Mouse (Mus musculus) liver, adult 2 months (tissue): ENCODE measurements at regions not wholly inside any gene's neighbourhood (a gene's known extent, or its start where the extent isn't known, plus 50 kb on each side); places are given as distances from the start of the nearest gene placed in this dataset.

Experiments
- DNase-seq: peaks from one replicate; pipeline ENCODE4 v3.0.0-alpha.2; 2011; ENCODE audit warnings: low read depth, low spot score; ENCODE audit errors: extremely low read depth
- H3K27ac ChIP-seq: fragments of 200-500 bp; replicated peaks from 2 replicates; pipeline ENCODE4 v1.5.1; 2012; ENCODE audit warnings: low read depth, mild to moderate bottlenecking, control low read depth, inconsistent platforms, low read length; ENCODE audit not compliant: insufficient read depth
- H3K27me3 ChIP-seq: fragments of 200-500 bp; 2 replicates; pipeline ENCODE4 v1.6.1; 2012; ENCODE audit warnings: mild to moderate bottlenecking, moderate library complexity, low read length, inconsistent platforms; ENCODE audit not compliant: control insufficient read depth, insufficient read depth
- H3K36me3 ChIP-seq: fragments of 200-500 bp; 2 replicates; pipeline ENCODE4 v1.6.1; 2012; ENCODE audit warnings: low read length, inconsistent platforms; ENCODE audit not compliant: control insufficient read depth, insufficient read depth
- H3K4me1 ChIP-seq: fragments of 200-500 bp; 2 replicates; pipeline ENCODE4 v1.6.1; 2011; ENCODE audit warnings: low read length; ENCODE audit not compliant: control insufficient read depth, insufficient read depth
- H3K4me3 ChIP-seq: fragments of 200-500 bp; 2 replicates; pipeline ENCODE4 v1.5.1; 2011; ENCODE audit warnings: low read depth, mild to moderate bottlenecking, control low read depth, low read length, moderate library complexity; ENCODE audit not compliant: insufficient read depth
- H3K79me2 ChIP-seq: fragments of 200-500 bp; 2 replicates; pipeline ENCODE4 v1.6.1; 2012; ENCODE audit warnings: inconsistent platforms, mild to moderate bottlenecking, low read length, moderate library complexity; ENCODE audit not compliant: control insufficient read depth, insufficient read depth
- H3K9ac ChIP-seq: fragments of 200-500 bp; 2 replicates; pipeline ENCODE4 v1.6.1; 2012; ENCODE audit warnings: low read depth, mild to moderate bottlenecking, control low read depth, inconsistent platforms, low read length
- CTCF ChIP-seq: fragments of 200-500 bp; IDR thresholded peaks from 2 replicates; pipeline ENCODE4 v1.5.1; 2011; ENCODE audit warnings: low read depth, low read length, control low read depth
- POLR2A ChIP-seq: fragments of 200-500 bp; IDR thresholded peaks from 2 replicates; pipeline ENCODE4 v1.6.1; 2011; ENCODE audit warnings: low read length, control low read depth; ENCODE audit not compliant: insufficient read depth; ENCODE audit errors: extremely low read depth
- WGBS: fragments of 180-500 bp; shearing (Covaris S2); methylation state at CpG from one replicate; pipeline ENCODE4 v1.1.7; 2018; 5-methylcytosine and 5-hydroxymethylcytosine counted together

DNA sequence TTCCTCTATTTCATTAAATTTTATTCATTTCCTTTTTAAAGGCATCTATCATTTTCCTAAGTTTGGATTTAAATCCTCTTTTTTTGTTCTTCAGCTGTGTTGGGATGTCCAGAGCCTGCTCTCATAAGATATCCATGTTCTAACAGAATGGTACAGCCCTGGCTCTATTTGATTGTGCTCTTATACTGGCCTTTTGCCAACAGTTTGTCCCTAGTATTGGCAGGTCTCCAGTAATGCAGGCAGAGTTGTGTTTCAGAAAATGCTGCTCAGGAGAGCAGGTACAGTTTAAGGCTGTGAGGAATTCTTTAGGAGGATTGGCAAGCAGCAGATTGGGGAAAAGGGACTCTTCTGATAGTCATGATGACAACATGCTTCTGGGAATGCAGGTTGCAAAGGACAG is 797.1 kb upstream of the Slit2 start:
- Histone ChIP-seq H3K36me3 (no peaks in the 10 kb centered on the region), H3K27me3 (no peaks in the 10 kb centered on the region), H3K4me3 (no peak overlapping the region), H3K9ac (no peak overlapping the region), H3K79me2 (no peaks in the 10 kb centered on the region), H3K27ac (no peak overlapping the region), H3K4me1 (no peaks in the 10 kb centered on the region)
- TF ChIP-seq POLR2A, result no peak
- no peak for TF ChIP-seq CTCF
- no peak for DNase-seq

GRCm38 (mm10) chr5:47202164-47202914 is 780.6 kb upstream of the Slit2 start:
- TF ChIP-seq CTCF (no peak), POLR2A (no peak)
- H3K9ac ChIP-seq, result no peak overlapping the region
- H3K4me3 ChIP-seq, result no peak overlapping the region
- no peaks in the 10 kb centered on the region for H3K36me3 ChIP-seq
- H3K4me1 ChIP-seq, result no peaks in the 10 kb centered on the region
- H3K79me2 ChIP-seq, result no peaks in the 10 kb centered on the region
- 70% methylated on average over 3 of the region's 3 CpGs for WGBS
- DNase-seq, result no peak
- no peak overlapping the region for H3K27ac ChIP-seq
- H3K27me3 ChIP-seq, result no peaks in the 10 kb centered on the region

DNA sequence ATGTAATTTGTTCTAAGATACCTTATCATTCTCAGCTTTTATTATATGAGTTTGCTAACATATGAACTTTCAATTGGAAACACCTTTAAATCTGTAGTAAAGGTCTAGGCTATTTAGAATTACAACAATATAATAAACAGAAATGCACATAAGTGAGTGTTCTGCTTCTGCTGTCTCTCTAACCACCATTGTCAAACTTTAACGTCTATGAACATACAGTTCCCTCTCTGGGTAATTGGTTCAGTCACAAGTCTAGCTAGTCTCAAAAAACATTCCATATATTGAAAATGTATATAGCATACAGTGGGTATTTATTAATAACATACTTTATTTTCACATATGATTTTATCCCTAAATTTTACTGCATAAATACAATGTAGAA is 780.0 kb upstream of the Slit2 start:
- WGBS, result 79% methylated on average over 1 of the region's 1 CpGs
- Histone ChIP-seq H3K79me2 (no peaks in the 10 kb centered on the region), H3K4me3 (no peak overlapping the region), H3K4me1 (no peaks in the 10 kb centered on the region), H3K27me3 (no peaks in the 10 kb centered on the region), H3K27ac (no peak overlapping the region), H3K36me3 (no peaks in the 10 kb centered on the region), H3K9ac (no peak overlapping the region)
- DNase-seq, result no peak
- TF ChIP-seq CTCF (no peak), POLR2A (no peak)

- WGBS, result 82% methylated on average over 1 of the region's 1 CpGs
- Histone ChIP-seq H3K4me1 (no peaks in the 10 kb centered on the region), H3K27ac (no peak overlapping the region), H3K9ac (no peak overlapping the region), H3K36me3 (no peaks in the 10 kb centered on the region), H3K4me3 (no peak overlapping the region), H3K27me3 (no peaks in the 10 kb centered on the region), H3K79me2 (no peaks in the 10 kb centered on the region)
- DNase-seq, result no peak
- TF ChIP-seq POLR2A (no peak), CTCF (no peak)
Observed at GRCm38 (mm10) chr5:47210542-47210941, 772.4 kb upstream of the Slit2 start.

GRCm38 (mm10) chr5:47215421-47215820 is 767.5 kb upstream of the Slit2 start:
- Histone ChIP-seq H3K27me3 (no peaks in the 10 kb centered on the region), H3K27ac (no peak overlapping the region), H3K4me1 (no peaks in the 10 kb centered on the region), H3K36me3 (no peaks in the 10 kb centered on the region), H3K9ac (no peak overlapping the region), H3K79me2 (no peaks in the 10 kb centered on the region), H3K4me3 (no peak overlapping the region)
- no peak for DNase-seq
- TF ChIP-seq CTCF (no peak), POLR2A (no peak)

DNA sequence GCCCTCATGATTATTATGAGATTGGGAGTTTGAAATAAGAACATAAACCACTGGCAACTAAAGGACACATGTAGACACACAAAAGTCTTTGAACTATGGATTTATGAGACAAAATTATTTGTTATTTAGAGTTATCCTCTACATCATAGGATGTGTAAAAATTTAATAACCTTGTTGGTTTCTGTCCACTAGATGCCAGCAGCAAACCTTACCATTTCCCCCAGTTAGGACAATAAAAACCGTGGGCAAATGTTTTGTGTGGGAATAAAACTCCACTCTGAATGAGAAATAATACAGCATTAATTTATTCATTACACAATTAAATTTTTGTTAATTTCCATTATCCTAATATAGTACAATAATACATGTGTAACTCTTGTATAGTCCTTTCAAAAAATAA is 757.7 kb upstream of the Slit2 start:
- Histone ChIP-seq H3K36me3 (no peaks in the 10 kb centered on the region), H3K79me2 (no peaks in the 10 kb centered on the region), H3K27ac (no peak overlapping the region), H3K4me1 (no peaks in the 10 kb centered on the region), H3K9ac (no peak overlapping the region), H3K27me3 (no peaks in the 10 kb centered on the region), H3K4me3 (no peak overlapping the region)
- TF ChIP-seq POLR2A (no peak), CTCF (no peak)
- WGBS, result 63% methylated on average over 1 of the region's 1 CpGs
- no peak for DNase-seq
